Mouse (Mus musculus) spleen, postnatal 10 days (tissue): ENCODE results near the gene Rasgrp2.

Experiments used
- DNase-seq, 2 experiments: peaks; one replicate each; pipeline ENCODE4 v3.0.0; 2021 to 2022; ENCODE audit warnings: low spot score in 2 of 2

The Rasgrp2 gene

DNA sequence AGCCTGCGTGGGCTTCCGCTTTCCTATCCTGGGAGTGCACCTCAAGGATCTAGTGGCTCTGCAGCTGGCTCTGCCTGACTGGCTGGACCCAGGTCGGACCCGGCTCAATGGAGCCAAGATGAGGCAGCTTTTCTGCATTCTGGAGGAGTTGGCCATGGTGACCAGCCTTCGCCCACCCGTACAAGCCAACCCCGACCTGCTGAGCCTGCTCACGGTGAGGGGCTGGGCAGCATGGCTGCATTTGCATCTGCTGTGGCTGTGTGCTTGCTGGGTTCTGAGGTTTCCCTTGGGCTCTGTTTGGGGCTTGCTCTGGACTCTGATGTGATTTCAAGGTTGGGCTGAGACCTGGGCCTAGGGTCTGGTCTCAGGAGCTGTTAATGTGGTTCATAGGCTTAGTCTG is 8.0 kb downstream of the Rasgrp2 start:
- DNase-seq, result no peak

DNA sequence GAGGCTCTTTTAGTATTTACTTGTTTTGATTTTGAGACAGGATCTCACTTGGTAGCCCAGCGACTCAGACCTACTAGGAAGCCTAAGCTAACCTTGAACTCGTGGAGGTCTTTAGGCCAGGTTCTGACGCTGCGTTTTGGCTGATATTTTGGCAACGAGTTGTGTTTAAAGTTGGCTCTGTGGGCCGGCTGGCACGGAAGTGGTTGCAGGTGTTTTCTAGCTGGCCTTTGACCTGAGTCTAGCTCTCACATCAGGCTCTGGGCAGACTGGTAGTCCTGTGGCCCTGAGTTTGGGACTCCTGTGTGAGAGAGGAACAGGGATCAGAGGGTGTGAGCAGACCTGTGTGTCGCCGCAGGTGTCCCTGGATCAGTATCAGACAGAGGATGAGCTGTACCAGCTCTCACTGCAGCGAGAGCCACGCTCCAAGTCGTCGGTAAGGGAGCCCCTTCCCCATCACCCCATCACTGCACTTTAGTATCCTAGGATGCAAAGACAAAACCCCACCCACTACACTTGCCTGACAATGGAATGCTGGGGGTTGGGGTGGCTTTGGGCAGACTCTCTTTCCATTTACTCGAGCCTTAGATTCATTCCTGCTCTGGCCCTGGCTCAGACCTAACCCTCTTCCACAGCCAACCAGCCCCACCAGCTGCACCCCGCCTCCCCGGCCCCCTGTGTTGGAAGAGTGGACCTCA is 8.8 kb downstream of the Rasgrp2 start:
- DNase-seq, result no peak

DNA sequence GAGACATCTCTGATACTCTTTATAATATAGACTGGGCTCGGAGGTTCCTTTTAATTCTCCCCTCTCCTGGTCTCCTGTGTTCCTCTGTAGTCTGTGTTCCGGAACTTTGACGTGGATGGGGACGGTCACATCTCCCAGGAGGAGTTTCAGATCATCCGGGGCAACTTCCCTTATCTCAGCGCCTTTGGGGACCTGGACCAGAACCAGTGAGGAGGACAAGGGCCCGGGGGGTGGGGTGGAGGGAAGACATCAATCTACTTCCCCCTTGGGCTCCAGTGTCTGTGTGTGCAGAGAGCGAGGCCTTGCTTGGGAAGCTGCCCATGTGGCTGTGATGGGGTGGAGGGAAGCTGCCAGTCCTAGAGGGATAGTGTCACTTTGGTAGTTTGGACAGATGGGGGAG is 9.6 kb downstream of the Rasgrp2 start:
- no peak for DNase-seq

DNA sequence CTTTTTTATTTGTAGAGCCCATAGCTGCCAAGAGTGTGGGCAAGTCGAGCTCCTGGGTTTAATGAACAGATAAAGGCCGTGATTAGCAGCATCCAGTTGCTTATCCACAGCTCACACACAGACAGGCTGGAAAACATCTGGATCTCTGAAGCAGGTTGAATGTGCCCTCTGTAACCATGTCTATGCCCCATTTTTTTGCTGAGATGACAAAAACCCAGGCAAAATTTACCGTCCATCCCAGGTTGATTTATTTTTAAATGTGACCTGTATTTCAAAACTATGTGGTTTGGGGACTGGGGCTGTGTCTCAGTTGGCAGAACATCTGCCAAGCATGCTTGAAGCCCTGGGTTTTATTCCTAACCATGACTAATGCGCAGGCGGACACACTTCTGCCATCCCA is 10.0 kb downstream of the Rasgrp2 start:
- DNase-seq, result no peak

DNA sequence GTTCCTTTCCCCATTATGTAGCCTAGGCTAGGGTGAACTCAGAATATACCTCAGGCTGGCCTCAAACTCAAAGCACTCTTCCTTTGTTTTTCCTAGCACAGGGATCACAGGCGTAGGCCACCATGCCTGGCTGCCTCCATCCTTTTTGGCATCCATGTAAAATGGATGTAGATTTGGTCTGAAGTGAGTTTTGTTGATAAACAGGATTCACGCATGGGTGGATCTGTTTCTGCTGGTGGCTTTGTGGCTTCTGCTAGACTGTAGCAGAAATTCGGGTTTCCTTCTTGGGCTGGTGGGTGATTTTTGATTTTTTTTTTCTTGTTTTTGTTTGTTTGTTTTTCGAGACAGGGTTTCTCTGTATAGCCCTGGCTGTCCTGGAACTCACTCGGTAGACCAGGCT is 10.8 kb downstream of the Rasgrp2 start:
- no peak for DNase-seq

DNA sequence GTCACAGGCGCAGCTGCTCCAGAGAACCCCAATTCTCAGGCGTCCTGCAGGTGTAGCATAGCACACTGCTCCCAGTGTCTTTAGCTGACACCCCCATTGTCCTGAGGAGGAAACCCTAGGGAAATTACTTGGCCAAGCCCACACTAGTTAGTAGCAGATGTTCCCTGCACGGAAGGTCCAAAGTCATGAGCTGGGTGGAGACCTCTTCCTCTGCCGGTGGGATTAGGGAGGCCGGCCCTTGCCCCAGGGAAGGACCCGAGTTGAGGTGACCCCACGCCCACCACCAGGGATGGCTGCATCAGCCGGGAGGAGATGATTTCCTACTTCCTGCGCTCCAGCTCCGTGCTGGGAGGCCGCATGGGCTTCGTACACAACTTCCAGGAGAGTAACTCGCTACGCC is 13.7 kb downstream of the Rasgrp2 start:
- no peak for DNase-seq

DNA sequence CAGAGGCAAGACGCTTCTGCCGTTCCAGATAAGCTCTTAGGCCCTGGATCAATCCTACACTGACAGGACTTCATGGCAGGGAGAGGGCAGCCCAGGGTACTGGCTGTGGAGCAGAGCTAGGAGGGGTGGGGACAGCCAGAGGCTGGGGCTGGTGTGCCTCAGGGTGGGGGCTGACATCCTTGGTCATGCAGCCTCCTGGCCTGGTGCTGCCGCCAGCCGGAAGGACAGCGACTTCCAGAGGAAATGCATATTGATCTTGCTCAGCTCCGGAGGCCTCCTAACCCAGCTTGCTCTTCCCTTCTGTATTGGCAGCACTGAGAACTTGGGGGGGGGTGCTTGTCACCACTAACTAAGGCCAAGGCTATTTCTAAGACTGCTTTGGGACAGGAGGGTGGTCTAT is 16.3 kb downstream of the Rasgrp2 start:
- no peak for DNase-seq

DNA sequence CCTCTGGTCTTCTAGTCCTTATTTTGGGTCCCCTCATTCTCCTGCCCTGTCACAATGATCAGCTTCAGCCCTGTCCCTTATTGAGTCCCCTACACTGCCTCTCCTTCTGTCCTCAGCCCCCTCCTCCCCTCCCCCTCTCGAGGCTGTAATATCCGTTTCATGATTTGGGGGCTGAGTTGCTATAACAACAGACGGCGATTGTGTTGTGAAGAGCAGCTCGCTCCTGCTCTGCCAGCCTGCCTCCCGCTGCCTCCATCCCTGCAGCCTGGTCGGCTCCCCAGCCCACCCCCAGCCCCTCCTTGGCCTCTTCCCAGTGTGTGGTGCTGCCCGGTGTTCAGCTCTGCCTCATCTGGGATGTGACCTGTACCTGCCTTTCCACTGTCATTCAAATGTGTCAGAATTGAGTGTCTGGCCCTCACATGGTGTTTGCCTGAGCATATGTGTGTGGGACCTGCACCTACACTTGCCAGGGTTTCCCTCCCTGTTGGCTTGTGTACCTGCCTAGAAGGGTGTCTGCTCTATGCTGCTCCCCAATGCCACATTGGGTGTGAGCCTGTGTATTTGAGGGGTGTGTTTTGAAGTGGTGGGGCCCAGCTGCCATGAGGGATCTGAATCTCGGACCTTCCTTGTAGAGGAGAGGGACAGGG is 17.1 kb downstream of the Rasgrp2 start:
- DNase-seq, result no peak

DNA sequence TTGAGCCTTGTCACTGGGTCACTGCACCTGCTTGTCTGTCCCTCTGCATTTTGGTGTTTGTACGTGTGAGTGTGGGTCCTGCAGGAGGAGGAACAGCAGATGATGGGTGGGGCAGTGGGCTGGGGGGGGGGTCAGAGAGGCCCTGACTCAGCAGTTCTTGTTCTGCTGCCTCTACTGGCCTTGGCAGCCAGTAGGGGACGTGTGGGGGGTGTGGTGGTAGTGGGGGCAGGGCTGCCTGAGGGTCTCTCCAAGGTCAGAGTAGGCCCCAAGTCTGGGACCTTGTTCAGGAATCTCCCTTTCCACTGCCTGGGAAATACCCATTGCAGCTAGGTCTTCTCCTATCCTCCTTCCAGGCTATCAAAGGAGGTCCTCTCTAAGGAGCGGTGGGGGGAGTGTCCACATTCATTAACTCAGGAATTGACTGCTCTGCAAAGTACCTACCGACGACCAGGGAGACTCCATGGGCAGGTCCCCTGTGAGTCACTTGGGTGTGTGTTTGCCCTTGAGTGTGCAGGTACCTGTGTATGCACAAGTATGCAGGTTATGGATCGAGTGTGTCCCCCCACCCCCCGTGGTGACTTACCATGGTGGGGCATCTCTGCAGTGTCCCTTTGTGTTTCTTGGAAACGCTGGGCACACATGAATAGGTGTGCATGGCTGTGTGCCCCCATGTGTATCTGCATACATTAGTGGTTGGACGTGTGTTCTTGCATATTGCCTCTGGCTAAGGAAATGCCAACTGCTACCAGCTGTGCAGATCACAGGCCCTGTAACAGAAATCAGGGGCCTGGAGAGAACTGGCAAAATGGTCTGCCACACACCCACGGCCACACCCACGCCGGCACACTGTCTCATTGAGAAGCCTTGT is 18.0 kb downstream of the Rasgrp2 start:
- DNase-seq, result no peak

DNA sequence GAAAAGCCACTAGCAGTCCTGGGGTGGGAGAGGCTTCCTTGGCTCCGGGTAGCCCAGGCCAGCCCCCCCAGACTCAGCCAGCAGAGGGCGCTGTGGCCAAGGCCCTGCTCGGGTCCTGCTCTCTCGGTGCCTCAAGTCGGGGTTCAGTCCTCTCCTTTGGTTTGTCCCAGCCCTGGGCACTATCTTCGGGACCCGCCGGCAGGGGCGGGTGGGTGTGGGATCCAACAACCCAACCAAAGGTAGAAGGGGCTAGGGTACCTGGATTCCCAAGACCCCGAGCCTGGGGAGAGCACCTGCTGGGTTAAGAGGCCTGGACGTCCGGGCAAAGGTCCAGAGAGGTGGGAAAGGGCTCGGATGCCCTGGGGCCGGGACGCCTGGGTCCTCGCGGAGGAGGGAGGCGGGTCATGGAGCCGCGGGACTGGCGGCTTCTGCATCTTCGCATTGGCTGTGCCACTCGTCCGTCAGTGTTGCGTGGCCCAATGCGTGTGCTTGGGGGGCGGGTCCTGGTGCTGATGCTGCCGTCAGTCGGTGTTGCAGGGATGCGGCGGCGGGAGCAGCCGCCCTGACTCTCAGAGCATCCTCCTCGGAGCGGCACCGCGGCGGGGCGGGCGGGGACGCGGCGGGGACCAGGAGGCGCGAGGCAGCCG is 19.2 kb downstream of the Rasgrp2 start, which contains the start of gene Nrxn2:
Gene Nrxn2 (plus strand): TSS at position 499 of the 647 bp plus-strand sequence.
- DNase-seq, result peak; percentile 75 to 88

DNA sequence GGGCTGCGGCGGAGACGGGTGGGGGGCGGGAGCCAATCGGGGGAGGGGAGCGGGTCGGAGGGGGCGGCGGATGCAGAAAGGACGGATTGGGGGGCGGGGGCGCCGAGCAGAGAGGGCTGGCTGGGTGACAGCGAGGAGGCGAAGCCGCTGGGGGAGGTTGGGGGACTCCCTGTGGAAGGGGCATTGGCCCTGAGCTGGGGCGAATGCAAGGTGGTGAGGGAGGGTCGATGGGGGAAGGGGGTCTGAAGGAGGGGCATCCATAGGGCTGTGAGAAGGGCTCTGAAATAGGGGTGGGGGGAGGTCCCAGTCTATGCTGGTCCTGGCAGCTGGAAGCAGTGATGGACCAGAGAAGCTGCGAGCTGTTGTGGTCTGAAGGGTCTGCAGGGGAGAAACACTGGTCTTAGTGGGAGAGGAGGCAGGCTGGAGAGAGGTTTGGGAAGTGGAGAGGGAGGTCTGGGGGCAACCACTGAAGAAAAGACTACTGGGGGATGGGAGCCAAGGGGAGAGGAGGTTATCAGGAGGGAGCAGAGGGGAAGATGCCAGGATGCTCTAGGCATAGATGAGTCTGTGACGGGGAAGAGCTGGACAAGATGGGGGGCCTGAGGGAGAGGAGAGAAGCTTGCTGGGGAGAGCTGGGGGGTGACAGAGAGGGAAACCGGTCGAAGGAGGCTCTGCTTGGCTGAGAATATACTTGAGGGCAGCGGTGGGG is 20.0 kb downstream of the Rasgrp2 start:
- no peak for DNase-seq

DNA sequence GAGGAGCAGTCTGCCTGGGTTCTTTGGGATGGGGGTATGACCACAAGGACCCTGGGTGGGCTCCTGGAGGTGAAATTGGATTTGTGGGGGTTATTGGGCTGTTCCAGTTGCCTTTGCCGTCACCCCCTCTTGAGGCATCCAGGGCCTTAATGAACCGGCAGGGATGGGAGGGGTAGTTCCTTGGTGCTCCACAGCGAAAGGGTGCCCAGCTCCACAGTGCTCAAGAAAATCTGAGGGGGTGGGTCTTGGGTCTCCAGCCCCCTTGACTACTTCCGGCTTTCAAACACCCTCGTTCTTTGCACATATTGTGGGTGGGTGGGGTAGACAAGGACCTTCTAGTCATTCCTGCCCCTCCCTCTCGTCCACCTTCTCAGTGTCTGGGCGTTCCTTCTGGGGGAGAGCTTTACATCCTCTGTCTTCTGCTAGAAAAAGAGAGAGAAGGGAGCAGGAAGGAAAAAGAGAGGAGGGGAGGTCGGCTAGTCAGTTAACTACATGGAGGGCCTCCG is 20.7 kb downstream of the Rasgrp2 start:
- no peak for DNase-seq

DNA sequence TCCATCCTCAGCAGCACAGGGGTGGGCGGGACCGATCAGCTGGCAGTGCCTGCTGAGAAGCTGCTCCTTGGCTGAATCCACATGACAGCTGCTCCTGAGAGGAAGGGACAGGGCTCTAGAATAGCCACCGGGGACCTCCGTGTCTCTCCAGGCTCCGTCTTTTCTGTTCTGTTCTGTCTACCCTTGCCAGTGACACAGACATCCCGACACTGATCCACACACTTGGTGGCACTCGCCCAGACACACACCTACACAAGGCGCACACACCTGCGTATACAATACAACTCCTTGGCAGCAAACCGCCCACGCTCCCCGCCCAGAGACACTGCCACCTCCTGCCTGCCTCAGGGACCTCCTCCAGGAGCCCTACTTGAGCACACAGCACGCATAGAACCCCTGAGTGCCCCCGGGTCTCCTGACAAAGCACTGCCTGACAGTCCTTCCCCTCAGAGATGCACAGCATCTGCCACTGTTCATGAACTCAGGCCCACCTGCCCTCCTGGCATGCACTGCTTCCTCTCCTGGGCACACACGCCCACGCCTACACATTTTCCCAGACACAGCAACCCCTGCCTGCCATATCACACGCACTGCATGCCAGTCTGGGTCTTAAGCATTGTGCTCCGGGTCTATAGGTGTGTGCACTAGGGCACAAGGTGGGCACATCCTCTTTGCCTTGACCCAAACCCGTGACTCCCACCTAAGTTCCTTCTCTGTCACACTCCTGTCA is 21.5 kb downstream of the Rasgrp2 start:
- no peak for DNase-seq

DNA sequence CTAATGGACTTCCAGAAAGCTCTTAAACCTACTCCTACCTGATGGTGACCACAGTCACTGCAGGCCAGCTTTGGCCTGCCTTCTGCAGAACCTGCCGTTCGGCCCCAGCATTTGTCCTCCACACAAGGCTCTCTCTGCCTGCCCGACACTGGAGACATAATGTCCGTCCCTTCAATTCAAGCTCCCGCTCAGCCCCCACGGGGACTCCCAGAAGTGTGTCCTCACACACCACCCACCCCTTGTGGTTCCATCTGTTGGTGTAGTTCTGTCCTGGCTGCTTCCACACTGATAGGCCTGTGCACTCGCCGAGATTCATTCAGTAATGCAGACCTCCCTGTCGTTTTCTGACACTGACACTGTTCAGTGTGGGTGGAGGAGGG is 22.1 kb downstream of the Rasgrp2 start:
- no peak for DNase-seq

DNA sequence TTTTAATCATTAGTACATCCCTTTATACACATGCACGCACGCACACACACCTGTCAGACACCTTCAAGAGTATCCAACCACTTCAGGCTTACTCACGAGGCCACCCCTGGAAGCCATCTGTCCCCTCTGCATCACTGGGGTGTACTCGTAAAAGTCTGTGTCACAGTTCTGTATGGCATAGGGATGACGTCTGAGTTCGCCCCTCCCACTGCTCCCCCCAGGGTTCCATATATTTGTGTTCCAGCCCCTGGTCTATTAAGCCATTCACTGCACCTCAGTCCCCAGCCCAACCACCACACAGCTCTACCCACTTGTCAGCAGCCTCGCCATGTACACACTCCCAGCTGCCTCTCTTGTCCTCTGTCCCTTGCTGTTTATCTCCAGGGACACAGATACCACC is 22.9 kb downstream of the Rasgrp2 start:
- DNase-seq, result no peak

DNA sequence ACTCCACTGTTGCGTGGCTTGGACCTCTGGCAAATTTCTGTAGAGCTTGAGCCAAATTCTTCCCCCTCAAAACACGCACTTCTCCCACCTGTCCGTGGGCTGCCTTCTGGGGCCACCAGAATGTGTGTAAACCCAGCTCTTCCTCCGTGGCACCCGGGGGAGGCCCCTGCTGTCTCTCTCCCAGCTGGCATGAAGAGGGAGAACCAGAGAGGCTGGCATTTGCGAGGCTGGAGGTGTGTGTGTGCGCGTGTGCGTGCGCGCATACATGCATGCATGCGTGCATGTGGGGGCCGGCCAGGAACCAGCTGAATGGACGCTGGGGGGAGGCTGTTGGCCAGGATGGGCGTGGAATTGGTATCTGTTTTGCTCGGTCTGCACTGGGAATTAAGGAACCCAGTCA is 24.1 kb downstream of the Rasgrp2 start:
- DNase-seq, result no peak

DNA sequence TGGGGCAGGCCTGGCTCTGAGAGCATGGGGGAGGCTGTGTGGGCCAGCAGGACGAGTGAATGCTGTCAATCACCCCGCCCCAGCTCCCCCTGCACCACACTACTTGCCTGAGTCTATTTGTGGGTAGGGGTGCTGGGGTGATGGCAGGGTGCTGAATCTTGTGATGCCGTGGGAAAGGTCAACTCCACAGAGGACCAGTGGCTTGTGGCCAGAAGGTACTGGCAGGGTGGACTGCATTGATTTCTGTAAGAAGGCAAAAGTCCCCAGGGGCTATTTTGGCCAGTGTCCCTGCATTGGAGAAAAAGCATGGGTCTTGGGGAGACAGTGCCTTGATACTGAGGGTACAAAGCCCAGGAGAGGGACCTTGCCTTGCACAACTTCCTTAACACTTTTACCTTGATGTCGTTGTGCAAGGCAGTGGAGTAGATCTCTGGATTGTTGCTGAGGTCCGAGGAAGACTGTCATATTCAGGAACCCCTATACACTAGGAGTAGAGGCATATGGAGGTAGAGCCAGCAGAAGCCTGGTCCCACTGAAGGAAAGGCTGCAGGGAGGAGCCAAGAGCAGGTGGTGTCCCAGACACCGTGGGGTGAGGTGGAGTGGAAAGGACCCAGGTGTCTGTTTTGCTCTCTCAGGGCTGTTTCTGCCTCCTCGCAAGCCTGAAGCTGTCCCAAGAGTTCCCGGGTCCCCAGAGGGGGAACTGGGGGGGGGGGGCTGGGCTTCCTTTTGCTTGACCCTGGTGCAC is 25.2 kb downstream of the Rasgrp2 start:
- DNase-seq, result no peak

DNA sequence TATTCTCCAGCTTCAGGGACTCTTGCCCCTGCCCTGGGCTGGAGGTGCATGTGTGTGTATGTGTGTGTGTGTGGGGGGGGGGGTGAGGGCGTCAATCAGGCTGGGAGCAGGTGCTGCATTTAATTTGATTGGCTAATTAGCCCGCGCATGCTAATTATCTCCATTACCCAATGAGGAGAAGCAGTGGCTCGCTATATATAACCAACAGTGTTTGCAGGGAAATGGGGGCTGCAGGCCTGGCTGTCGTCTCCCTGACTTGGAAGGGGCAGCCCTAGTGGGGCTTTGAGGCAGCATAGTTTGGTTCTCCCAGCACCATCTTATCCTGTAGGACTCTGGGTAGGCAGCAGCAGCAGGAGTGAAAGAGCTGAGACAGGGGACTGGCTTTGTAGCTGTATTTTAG is 26.5 kb downstream of the Rasgrp2 start:
- no peak for DNase-seq

DNA sequence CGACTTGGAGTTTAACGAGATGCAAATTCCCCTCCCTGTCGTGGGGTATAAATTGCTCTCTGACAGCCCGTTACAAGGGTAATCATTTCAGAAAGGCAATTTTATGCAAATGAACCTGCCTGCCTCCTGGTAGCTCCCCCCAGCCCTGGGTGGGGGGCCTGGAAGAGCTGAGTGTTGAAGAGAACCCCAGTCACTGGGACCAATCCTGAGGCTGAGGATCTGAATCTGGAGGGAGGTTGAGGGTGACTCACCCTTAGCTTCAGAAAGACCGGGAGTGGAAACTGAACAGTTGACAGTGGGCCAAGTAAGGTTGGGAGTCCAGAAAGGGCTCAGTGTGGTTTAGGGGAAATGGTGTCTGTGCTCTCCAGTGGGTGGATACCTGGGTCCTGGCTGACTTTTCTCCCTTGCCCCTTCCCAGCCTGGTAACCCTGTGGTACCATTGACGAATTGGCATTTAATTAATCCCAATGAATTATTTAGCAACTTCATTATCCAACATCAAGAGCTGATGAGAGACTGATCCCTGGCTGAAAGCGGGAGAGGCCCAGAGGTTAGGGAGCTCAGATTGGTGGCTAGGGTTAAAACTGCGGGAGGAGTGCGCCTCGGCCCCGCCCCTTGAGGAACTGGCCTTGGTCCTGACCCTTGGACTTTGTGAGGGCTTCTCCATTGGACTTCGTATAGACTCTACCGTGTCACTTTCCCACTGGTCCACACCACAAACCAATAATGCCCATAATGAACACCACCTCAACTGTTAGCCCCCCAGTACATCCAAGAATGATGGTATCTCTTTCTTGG is 27.8 kb downstream of the Rasgrp2 start:
- DNase-seq, result peak in 1 of 2 experiments; percentile 75
